Mouse (Mus musculus): ENCODE measurements at regions not wholly inside any gene's neighbourhood (a gene's known extent, or its start where the extent isn't known, plus 50 kb on each side); places are given as distances from the start of the nearest gene placed in this dataset.
A peak's percentile ranks its signal among the peaks of the same experiment; 100 is the strongest.

DNA sequence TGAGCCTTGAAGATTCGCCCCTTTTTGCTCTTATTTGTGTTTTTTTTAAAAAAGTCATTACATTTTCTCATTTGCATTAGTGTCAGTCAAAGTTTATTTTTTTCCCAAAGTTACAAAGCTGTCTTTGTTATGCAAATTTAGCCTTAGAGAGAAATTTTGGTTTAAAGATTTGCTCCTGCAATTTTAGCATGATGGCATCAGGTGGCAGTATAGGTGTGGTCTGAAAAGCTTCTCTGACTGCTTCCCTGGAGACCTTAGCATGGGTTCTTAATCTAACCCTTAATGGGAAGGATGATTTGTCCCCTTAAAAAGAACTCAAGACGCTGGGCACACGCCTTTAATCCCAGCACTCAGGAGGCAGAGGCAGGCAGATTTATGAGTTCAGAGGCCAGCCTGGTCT, 451.2 kb downstream of the Slc4a3 start:
- no peak for DNase-seq (ENCODE audit: low spot score in 2 of 2)

- DNase-seq (ENCODE audit: low spot score in 2 of 2): peak in 1 of 2 experiments; percentile 30
These were observed 455.1 kb downstream of the Slc4a3 start for GRCm38 (mm10) chr1:76001124-76001523.

DNA sequence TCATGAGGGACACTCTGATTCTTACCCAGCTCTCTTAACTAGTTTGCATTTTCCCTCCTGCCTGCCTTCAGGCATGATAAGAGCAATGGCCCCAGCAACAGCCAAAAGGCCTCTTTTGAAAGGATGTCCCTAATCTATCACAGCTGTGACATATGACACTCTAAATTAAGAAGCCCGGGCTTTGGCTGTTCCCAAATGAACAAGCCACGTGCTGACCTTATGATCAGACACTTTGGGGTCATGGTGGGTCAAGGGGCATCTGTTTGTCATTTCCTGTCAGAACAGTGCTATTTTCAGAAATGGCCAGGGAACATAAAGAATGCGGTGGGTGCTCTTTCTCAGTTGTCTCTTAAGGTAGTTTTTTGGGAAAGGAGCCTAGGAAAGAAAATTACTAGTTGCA, 463.5 kb downstream of the Slc4a3 start:
- no peak for DNase-seq (ENCODE audit: low spot score in 2 of 2)

GRCm38 (mm10) chr1:76010212-76010800, 464.2 kb downstream of the Slc4a3 start:
- DNase-seq (ENCODE audit: low spot score in 2 of 2): no peak

DNA sequence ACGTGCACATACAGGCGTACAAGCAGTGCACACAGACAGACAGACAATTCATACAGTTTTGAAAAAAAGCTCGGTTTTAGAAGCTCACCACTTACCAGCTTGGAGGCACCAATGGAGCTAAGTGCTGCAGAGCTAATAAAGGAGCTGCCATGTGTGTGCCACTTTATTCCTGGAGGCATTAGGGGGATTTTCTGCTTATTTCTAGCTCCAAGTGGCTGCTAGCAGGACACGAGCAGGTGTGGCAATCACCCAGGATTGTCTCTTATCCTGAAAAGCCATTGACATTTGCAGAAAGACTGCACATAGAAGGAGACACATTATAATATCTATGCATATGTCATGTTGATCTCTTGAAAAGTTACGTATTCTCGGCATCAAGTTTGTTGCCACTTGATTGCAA, 472.5 kb downstream of the Slc4a3 start:
- DNase-seq (ENCODE audit: low spot score in 2 of 2): no peak

DNA sequence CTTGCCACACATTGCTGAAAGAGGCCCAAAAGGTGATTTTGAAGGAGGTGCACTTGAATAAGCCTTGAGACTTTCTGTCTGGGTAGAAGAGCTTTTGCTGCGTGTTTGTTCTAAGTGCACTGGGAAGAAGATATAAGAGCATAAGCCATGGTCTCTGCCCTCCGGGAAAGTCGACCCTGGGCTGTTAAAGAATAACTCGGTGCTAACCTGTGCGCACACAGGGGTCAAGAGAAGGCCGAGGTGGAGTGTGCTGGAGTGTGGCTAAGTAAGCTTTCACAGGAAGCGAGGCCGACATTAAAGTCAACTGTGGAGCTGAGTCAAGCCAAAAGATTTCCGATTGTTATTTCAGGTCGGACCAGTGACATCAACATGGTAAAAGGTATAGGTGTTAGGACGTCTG, 473.0 kb downstream of the Slc4a3 start:
- DNase-seq (ENCODE audit: low spot score in 2 of 2): no peak

DNA sequence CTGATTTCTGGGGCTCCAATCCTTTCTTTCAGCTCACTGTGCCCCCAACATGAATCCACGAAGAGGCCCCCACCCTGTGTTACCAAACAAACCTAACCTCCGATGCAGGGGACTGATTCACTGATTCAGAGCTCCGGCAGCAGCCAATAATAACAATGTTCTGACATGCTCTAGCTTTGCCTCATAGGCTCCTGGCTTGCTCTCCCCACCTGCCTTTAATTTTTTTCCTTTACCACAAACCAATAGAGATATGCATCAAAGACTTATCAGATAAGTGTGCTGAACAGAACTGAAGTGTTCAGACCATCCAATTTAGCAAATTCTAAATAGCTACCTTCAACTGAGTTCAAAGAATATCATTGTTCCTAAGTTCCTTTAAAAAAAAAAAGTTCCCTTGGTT, 478.6 kb downstream of the Slc4a3 start:
- no peak for DNase-seq (ENCODE audit: low spot score in 2 of 2)

DNA sequence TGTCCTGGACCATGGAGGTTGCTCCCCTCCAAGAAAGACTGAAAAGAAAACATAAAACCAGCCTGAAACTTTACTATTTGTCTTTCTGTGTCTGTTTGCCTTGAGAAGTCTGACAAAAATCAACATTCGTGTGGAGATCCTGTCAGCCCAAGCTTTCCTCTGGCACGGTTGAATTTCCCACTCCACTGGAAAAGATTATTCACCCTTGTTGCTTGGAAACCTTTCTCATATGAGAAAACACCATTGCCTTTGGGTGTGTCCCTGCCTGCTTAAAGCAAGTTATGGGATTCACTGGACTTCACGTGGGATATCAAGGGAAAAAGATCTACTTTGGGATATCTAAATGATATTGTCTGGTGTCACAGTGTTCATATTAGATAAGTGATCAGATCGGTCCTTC, 479.3 kb downstream of the Slc4a3 start:
- no peak for DNase-seq (ENCODE audit: low spot score in 2 of 2)

- no peak for DNase-seq (ENCODE audit: low spot score in 2 of 2)
These were observed 483.0 kb downstream of the Slc4a3 start for GRCm38 (mm10) chr1:76029059-76029458.

- DNase-seq (ENCODE audit: low spot score in 2 of 2): no peak
These were observed 485.3 kb downstream of the Slc4a3 start for GRCm38 (mm10) chr1:76031171-76031922.

DNA sequence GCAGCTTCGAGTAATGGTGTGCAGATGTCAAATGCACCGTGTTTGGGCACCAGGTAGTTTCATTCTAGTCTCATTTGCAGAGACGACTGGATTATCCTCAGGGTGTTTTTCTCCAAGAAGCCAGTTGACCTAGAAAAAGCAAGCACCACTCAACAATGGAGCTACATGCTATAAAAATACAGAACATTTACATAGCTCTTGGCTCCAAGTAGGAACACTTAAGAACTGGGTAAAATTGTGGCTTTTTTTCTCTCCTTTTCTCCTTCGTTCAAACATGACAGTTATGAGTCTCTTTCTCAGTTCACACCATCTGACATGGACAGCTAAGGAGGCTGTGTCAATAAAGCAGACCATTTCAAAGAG, 485.8 kb downstream of the Slc4a3 start:
- DNase-seq (ENCODE audit: low spot score in 2 of 2): no peak

DNA sequence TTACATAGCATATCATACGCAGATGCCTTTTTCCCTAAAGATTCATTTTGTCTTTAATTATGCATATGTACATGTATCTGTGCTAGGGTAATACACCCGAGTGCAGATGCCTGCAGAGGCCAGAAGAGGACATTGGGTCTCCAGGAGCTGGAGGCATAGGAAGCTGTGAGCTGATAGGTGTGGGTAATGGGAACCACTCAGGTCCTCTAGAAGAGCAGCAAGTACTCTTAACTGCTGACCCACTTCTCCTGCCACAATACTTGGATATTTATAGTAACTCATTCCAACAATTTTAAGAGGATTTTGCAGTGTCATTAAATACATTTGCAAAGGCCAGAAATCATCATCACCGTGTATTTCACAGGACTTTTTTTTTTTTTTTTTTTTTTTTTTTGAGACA, 486.6 kb downstream of the Slc4a3 start:
- no peak for DNase-seq (ENCODE audit: low spot score in 2 of 2)

DNA sequence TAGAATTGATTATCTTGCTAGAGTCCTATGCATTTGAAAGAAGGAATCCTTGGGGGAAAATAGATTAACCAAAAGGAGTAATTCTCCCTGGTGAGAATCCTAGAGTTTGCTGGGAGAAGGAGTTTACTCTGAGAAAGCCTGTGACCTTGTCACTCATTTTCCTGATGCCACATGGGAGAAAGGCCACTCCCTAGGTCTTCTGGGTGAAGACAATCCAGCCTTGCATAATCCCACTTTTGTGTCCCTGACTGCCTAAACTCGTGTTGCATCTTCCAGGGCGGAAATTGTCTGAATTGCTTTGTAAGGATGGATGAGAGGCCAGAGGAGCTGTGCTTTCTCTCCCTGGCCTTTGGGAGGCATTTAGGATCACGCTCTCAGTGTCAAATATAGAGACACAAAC, 490.2 kb downstream of the Slc4a3 start:
- DNase-seq (ENCODE audit: low spot score in 2 of 2): no peak

- peak in 1 of 2 experiments; percentile 4 for DNase-seq (ENCODE audit: low spot score in 2 of 2)
These were observed 493.1 kb downstream of the Slc4a3 start for GRCm38 (mm10) chr1:76039029-76039655.

DNA sequence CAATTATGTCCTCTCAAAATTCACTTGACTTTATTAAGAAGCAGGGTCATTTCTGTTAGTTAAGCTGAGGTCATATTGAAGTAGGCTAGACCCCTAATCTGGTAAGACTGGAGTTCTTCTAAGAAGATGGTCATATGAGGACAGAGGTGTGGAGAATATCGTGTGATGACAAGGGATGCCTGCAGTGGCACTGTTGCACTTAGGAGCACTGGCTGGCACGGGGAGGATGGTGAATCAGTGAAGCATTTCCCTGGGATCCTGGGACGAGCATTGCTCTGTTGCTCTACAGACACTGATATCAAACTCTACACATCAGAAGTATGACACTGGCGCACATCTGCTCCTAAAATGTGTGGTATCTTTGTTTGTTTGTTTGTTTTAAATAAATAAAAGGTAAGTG, 493.6 kb downstream of the Slc4a3 start:
- no peak for DNase-seq (ENCODE audit: low spot score in 2 of 2)

GRCm38 (mm10) chr1:76050264-76050663, 504.2 kb downstream of the Slc4a3 start:
- DNase-seq (ENCODE audit: low spot score in 2 of 2): no peak

DNA sequence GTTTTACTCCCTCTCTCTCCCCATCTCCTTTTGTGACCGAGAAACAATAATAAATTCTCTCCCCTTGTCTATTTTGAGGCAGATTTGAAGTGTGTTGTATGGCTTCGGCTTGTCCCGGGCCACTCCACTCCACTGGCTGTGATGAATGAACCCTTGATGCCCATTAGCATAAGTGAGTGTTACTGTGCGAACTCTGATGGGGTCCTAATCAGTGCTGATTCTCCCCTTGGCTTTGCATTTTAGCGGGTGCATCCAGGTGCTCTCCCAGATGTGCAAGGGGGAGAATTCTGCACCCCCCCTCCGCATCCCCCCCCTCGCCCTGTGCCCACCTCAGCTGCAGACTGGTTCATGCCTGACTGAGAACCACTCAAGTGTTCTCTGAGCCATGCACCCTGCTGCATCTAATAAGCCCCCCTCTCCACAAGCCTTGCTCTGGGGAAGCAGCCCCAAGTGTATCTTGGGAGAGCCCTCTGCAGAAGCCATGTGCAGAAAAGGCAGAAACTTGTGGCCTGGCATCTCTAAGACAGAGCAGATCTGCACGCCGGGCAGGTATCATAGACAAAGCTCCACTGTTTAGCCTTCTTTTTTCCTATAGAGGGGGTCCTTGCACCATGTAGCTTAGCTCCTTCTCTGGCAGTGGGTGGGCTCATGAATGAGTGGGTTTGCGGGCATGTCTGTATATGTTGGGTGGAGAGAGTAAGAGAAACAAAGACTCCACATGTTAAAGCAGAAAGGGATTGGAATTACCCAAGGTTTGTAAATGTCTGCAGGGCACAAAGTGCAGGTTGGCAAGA, 507.5 kb downstream of the Slc4a3 start:
- DNase-seq (ENCODE audit: low spot score in 2 of 2): no peak

DNA sequence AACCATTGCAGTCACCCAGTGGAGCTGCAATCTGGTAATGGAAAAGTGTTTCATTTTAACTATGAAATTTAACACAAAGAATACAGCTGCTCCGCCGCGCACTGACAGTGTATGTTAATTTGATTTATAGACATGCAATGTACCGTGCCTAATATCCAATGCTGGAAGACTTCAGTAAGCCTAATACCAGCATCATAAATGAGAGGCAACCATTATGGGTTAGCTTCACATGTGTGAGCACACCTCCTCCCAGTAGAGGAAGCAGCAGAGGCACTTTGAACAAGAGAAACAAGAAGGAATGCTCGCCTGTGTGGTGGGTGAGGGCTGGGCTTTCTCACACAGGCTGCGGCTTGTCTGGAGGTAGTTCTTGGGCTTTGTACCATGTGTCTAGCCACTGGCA, 519.7 kb downstream of the Slc4a3 start:
- no peak for DNase-seq (ENCODE audit: low spot score in 2 of 2)

DNA sequence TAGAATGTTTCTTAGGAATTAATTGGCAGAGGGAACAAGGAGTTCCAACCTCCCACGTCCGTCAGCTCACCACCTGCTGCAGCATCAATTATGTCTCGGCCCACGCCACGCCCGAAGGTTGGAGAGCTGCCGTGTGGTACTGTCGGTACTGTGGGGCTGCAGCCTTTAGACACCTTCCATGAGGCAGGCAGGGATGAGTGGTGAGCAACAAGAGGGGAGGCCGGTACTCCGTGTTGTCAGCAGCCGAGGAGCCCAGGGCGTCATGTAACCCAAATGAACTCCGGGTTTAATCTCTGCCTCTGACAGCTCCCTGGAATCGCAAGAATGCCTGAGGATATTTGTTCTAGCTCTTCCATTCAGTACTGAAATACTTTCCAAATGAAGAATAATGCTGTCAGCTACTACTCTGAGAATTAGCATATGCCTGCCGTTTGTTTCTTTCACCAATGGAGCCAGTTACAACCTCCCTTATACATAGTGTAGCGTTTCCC, 524.8 kb downstream of the Slc4a3 start:
- no peak for DNase-seq (ENCODE audit: low spot score in 2 of 2)

- DNase-seq (ENCODE audit: low spot score in 2 of 2): no peak
These were observed 529.1 kb downstream of the Slc4a3 start for GRCm38 (mm10) chr1:76075213-76075612.

GRCm38 (mm10) chr1:76075685-76076455, 529.8 kb downstream of the Slc4a3 start:
- no peak for DNase-seq (ENCODE audit: low spot score in 2 of 2)

DNA sequence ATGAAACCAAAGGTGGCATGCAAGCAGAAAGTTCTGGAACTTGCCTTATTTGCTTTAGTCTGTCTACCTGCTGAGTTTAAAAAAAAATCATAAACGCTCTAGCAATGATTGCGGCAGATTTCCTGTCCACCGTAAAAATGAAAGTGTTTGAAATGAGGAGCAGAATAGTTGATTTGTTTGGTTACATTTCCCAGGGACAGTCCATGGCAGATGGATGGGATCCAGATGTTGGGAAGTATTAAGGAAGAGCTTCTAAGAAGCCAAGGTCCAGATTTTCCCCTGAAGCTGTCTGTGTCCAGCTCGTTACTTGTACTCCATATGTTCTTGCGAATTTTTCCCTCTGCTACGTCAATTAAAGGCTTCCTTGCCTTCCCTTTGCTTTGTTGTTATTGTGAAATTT, 534.2 kb downstream of the Slc4a3 start:
- no peak for DNase-seq (ENCODE audit: low spot score in 2 of 2)

Measured in cerebellum, postnatal 4 days (tissue).